Mouse (Mus musculus): Measurements from ENCODE around the gene Clcnka.
A peak's percentile ranks its signal among the peaks of the same experiment; 100 is the strongest.

GRCm38 (mm10) chr4:141362937-141363548 lies 35.5 kb downstream of the Clcnka start:
- TF ChIP-seq POLR2A (IDR thresholded peaks at IDR 0.05; ENCODE audit: insufficient read depth, low read length) (no peak), CTCF (IDR thresholded peaks at IDR 0.05; ENCODE audit: low read depth, low read length) (peak; percentile 62)

All from ES-Bruce4 (cell line).